Mouse (Mus musculus) heart, postnatal 0 days (tissue): ENCODE data around the gene Pkn3. TPM values are rescaled to one million over a fixed set of nuclear protein-coding genes. Genes with fewer than 3 reads are reported as not detected.
A peak's percentile ranks its signal among the peaks of the same experiment; 100 is the strongest.

Experiments used
- ATAC-seq: fragments of 200-750 bp; cut with Nextera tagmentation; 2 replicates; pipeline ENCODE4 v1.8.0; 2017; ENCODE audit warnings: low read depth, moderate number of reproducible peaks, moderate library complexity; ENCODE audit not compliant: insufficient read depth
- DNase-seq: peaks from one replicate; pipeline ENCODE4 v3.0.0-alpha.2; 2016; ENCODE audit warnings: low spot score
- H3K27ac ChIP-seq: fragments of 300-500 bp; sonication (generic); 2 replicates; pipeline ENCODE4 v1.5.1; 2014; ENCODE audit warnings: low read depth, mild to moderate bottlenecking
- H3K27me3 ChIP-seq: fragments of 300-500 bp; sonication (generic); 2 replicates; pipeline ENCODE4 v1.6.1; 2014; ENCODE audit warnings: low read length, mixed read lengths; ENCODE audit not compliant: control insufficient read depth, insufficient read depth
- H3K36me3 ChIP-seq: fragments of 300-500 bp; sonication (generic); replicated peaks from 2 replicates; pipeline ENCODE4 v1.6.1; 2014; ENCODE audit warnings: low read length, mixed read lengths; ENCODE audit not compliant: control insufficient read depth, insufficient read depth
- H3K4me1 ChIP-seq: fragments of 300-500 bp; sonication (generic); 2 replicates; pipeline ENCODE4 v1.6.1; 2014; ENCODE audit warnings: antibody characterized with exemption; ENCODE audit not compliant: control insufficient read depth, insufficient read depth
- H3K4me2 ChIP-seq: fragments of 300-500 bp; sonication (generic); 2 replicates; pipeline ENCODE4 v1.6.1; 2014; ENCODE audit warnings: low read depth, mild to moderate bottlenecking, low read length, moderate library complexity
- H3K4me3 ChIP-seq: fragments of 300-500 bp; sonication (generic); 2 replicates; pipeline ENCODE4 v1.5.1; 2014; ENCODE audit warnings: low read depth, low read length
- H3K9ac ChIP-seq: fragments of 300-500 bp; sonication (generic); replicated peaks from 2 replicates; pipeline ENCODE4 v1.6.1; 2014; ENCODE audit warnings: low read depth, low read length, mixed read lengths
- H3K9me3 ChIP-seq: fragments of 300-500 bp; sonication (generic); replicated peaks from 2 replicates; pipeline ENCODE4 v1.6.1; 2016; ENCODE audit warnings: low read length; ENCODE audit not compliant: control insufficient read depth
- CTCF ChIP-seq: IDR thresholded peaks from 2 replicates; pipeline ENCODE4 v1.5.1; 2016; ENCODE audit warnings: antibody characterized with exemption, control low read depth, low read depth
- EP300 ChIP-seq: IDR thresholded peaks from 2 replicates; pipeline ENCODE4 v1.6.1; 2016; ENCODE audit warnings: antibody characterized with exemption, low read depth
- WGBS: fragments of 180-500 bp; shearing (Covaris S2); extraction: QIAGEN DNeasy Blood & Tissue Kit; methylation state at CpG from one replicate; pipeline ENCODE4 v1.1.7; 2014; 5-methylcytosine and 5-hydroxymethylcytosine counted together
- polyA plus RNA-seq: library from polyadenylated mRNA; unstranded; fragments of >200 nt; fragmentation: Nextera tagmentation; extraction: Ambion mirVana; gene quantifications from 2 replicates; pipeline ENCODE4 v1.2.1, GENCODE M21; 2015
- total RNA-seq: library from RNA; depleted of rRNA; stranded (reverse); fragments of >200 nt; gene quantifications from 2 replicates; pipeline ENCODE4 v1.2.3, GENCODE M21; 2014; ENCODE audit warnings: low replicate concordance

The Pkn3 gene
- total and polyA plus RNA-seq, 2 experiments from 2014 or later = 5.7 to 18.9 TPM

GRCm38 (mm10) chr2:30080181-30080800 is 2.8 kb downstream of the Pkn3 start:
- no peak overlapping the region for H3K4me2 ChIP-seq

GRCm38 (mm10) chr2:30084113-30084512 is 6.6 kb downstream of the Pkn3 start:
- no peak overlapping the region for H3K4me3 ChIP-seq
- H3K27ac ChIP-seq = no peak overlapping the region
- no peaks in the 10 kb centered on the region for H3K27me3 ChIP-seq
- H3K4me2 ChIP-seq = no peak overlapping the region
- TF ChIP-seq EP300 (no peak), CTCF (no peak)
- H3K36me3 ChIP-seq = no peaks in the 10 kb centered on the region; the same call in 1 of the 2 replicates
- no peaks in the 10 kb centered on the region for H3K9me3 ChIP-seq
- ATAC-seq (no peak), DNase-seq (no peak)
- H3K9ac ChIP-seq = no peak overlapping the region
- H3K4me1 ChIP-seq = no peaks in the 10 kb centered on the region
- WGBS = 56% methylated on average over 5 of the region's 5 CpGs

More at GRCm38 (mm10) chr2:30080181-30080800, 2.8 kb downstream of the Pkn3 start:
- TF ChIP-seq EP300 (no peak), CTCF (no peak)
- no peaks in the 10 kb centered on the region for H3K9me3 ChIP-seq
- 0 out of 2 replicates have a peak, but pooled peaks cover 3% of the 10 kb centered on the region for H3K4me1 ChIP-seq
- WGBS = 79% methylated on average over 15 of the region's 15 CpGs
- ATAC-seq (no peak), DNase-seq (no peak)
- H3K27ac ChIP-seq = no peak overlapping the region
- H3K36me3 ChIP-seq = no peaks in the 10 kb centered on the region
- no peak overlapping the region for H3K9ac ChIP-seq
- H3K27me3 ChIP-seq = no peaks in the 10 kb centered on the region
- H3K4me3 ChIP-seq = no peak overlapping the region

GRCm38 (mm10) chr2:30084632-30085031 is 7.1 kb downstream of the Pkn3 start:
- H3K4me3 ChIP-seq = no peak overlapping the region
- 27% methylated on average over 12 of the region's 12 CpGs for WGBS

GRCm38 (mm10) chr2:30087310-30087709 is 9.8 kb downstream of the Pkn3 start:
- H3K36me3 ChIP-seq = peaks cover 3% of the 10 kb centered on the region; the same call in 1 of the 2 replicates
- no peak overlapping the region for H3K9ac ChIP-seq
- ATAC-seq = no peak
- no peak overlapping the region for H3K4me2 ChIP-seq
- TF ChIP-seq EP300 (no peak), CTCF (no peak)
- H3K27ac ChIP-seq = no peak overlapping the region
- H3K9me3 ChIP-seq = no peaks in the 10 kb centered on the region
- WGBS = 91% methylated on average over 4 of the region's 4 CpGs
- H3K4me3 ChIP-seq = no peak overlapping the region
- no peaks in the 10 kb centered on the region for H3K27me3 ChIP-seq
- no peak for DNase-seq
- H3K4me1 ChIP-seq = no peaks in the 10 kb centered on the region

More at GRCm38 (mm10) chr2:30084632-30085031, 7.1 kb downstream of the Pkn3 start:
- no peaks in the 10 kb centered on the region; the same call in 1 of the 2 replicates for H3K36me3 ChIP-seq
- TF ChIP-seq EP300 (no peak), CTCF (no peak)
- H3K4me1 ChIP-seq = no peaks in the 10 kb centered on the region
- no peaks in the 10 kb centered on the region for H3K27me3 ChIP-seq
- H3K4me2 ChIP-seq = peak overlapping the region; percentile 36
- DNase-seq = no peak
- H3K9ac ChIP-seq = no peak overlapping the region
- ATAC-seq = no peak
- H3K9me3 ChIP-seq = no peaks in the 10 kb centered on the region
- H3K27ac ChIP-seq = no peak overlapping the region

DNA sequence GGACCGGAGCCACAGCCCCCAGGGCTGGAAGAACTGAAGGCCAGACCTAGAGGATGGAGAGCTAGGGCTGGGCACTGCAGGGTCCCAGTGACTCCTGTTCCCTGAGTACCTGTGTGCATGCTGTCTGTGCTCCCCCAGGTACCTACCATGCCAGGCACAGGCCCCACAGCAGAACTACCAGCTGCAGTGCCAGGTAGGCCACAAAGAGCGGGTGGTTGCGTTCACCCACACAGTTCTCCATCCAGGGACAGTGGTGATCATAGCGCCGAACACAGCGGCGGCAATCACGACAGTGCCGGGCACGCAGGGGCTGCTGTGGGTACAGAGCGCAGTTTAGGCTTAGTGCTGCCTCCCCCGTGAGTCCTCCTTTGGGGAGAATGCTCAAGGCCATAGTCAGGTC is 14.0 kb downstream of the Pkn3 start:
- no peak overlapping the region for H3K4me3 ChIP-seq
- H3K36me3 ChIP-seq = peaks cover 3% of the 10 kb centered on the region; the same call in 1 of the 2 replicates
- H3K9ac ChIP-seq = no peak overlapping the region
- WGBS = 95% methylated on average over 12 of the region's 12 CpGs
- no peak overlapping the region for H3K4me2 ChIP-seq
- H3K27me3 ChIP-seq = no peaks in the 10 kb centered on the region
- TF ChIP-seq CTCF = no peak
- no peak for TF ChIP-seq EP300
- ATAC-seq (no peak), DNase-seq (no peak)
- 0 out of 2 replicates have a peak, but pooled peaks cover 6% of the 10 kb centered on the region for H3K4me1 ChIP-seq
- no peak overlapping the region for H3K27ac ChIP-seq
- no peaks in the 10 kb centered on the region for H3K9me3 ChIP-seq
